Comparison of ENCODE assay signal across 17 mouse cellular contexts in the genomic region with DNA sequence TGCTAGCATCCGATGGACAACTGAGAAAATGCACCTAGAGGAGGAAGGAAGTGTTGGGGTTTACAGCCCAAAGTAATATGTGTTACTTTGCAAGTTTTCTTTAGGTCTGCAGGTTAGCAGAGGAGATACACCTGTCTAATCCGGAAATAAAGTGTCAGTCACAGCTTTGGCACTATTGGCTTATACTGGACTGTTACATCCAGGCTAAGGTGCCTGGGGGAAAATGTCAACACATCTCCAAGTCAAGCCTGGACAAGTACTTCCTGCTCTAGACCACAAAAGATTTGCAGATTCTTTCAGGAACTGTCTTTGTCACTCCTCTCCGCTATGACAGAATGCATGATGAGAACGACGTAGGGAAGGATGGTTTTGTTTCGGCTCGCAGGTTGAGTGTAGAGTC.
"Had no signal": no experiment of that assay in that cellular context is flagged by ENCODE, and none has a peak within 500 bp of the region (broad histone marks: within the 10 kb centered on the region; RNA-seq: fewer than 3 reads in every experiment).

No protein-coding gene starts in this region.

- DNase-seq: kidney, adult 11 months; kidney, adult 18-20 months; kidney, adult 2 months; kidney, adult 8-10 months; kidney, adult 9 months; kidney, postnatal 10 days; kidney, postnatal 14 days; kidney, postnatal 25 days; kidney, postnatal 36 days; kidney, postnatal 4 days; layer of hippocampus, postnatal 36 days had no signal

- ATAC-seq: hindbrain, embryonic 16.5 days; hindbrain, postnatal 0 days; inflammation-experienced regulatory T-cells, adult 6 months; intestine, embryonic 15.5 days; intestine, embryonic 16.5 days; intestine, postnatal 0 days had no signal
